Mouse (Mus musculus) erythroblast, embryonic 14.5 days (primary cell): ENCODE measurements around the gene Osbpl9.

Experiments used
- GATA1 ChIP-seq: IDR thresholded peaks from 2 replicates; pipeline ENCODE4 v1.6.1; 2012; ENCODE audit warnings: low read length, inconsistent platforms, mixed read lengths
- TAL1 ChIP-seq: IDR thresholded peaks from 3 replicates; pipeline ENCODE4 v1.6.1; 2012; ENCODE audit warnings: low read length, inconsistent platforms, mixed read lengths

GRCm38 (mm10) chr4:109092344-109092743 lies 109.7 kb downstream of the Osbpl9 start:
- TF ChIP-seq GATA1 (no peak), TAL1 (no peak)
